Mouse (Mus musculus) hindbrain, postnatal 0 days (tissue): ENCODE results near the gene Ano6. TPM values are rescaled to one million over a fixed set of nuclear protein-coding genes. Genes with fewer than 3 reads are reported as not detected.

Source experiments
- ATAC-seq: fragments of 200-750 bp; cut with Nextera tagmentation; 2 replicates; pipeline ENCODE4 v1.8.0; 2017; ENCODE audit warnings: mild to moderate bottlenecking, moderate TSS enrichment, moderate library complexity
- DNase-seq: peaks from one replicate; pipeline ENCODE4 v3.0.0-alpha.2; 2015; ENCODE audit warnings: low spot score
- H3K27ac ChIP-seq: fragments of 300-500 bp; sonication (generic); 2 replicates; pipeline ENCODE4 v1.5.1; 2014; ENCODE audit warnings: mild to moderate bottlenecking
- H3K27me3 ChIP-seq: fragments of 300-500 bp; sonication (generic); 2 replicates; pipeline ENCODE4 v1.6.1; 2014; ENCODE audit warnings: low read length, mixed read lengths; ENCODE audit not compliant: insufficient read depth
- H3K36me3 ChIP-seq: fragments of 300-500 bp; sonication (generic); 2 replicates; pipeline ENCODE4 v1.6.1; 2014; ENCODE audit warnings: low read length, mixed read lengths; ENCODE audit not compliant: insufficient read depth
- H3K4me1 ChIP-seq: fragments of 300-500 bp; sonication (generic); 2 replicates; pipeline ENCODE4 v1.6.1; 2014; ENCODE audit warnings: antibody characterized with exemption, low read length, mixed read lengths; ENCODE audit not compliant: insufficient read depth
- H3K4me2 ChIP-seq: fragments of 300-500 bp; sonication (generic); 2 replicates; pipeline ENCODE4 v1.6.1; 2014; ENCODE audit warnings: low read depth, mild to moderate bottlenecking, low read length, moderate library complexity, mixed read lengths
- H3K4me3 ChIP-seq: fragments of 300-500 bp; sonication (generic); 2 replicates; pipeline ENCODE4 v1.5.1; 2014; ENCODE audit warnings: low read length
- H3K9ac ChIP-seq: fragments of 300-500 bp; sonication (generic); replicated peaks from 2 replicates; pipeline ENCODE4 v1.6.1; 2014; ENCODE audit warnings: mild to moderate bottlenecking, low read length, moderate library complexity, mixed read lengths
- H3K9me3 ChIP-seq: fragments of 300-500 bp; sonication (generic); 2 replicates; pipeline ENCODE4 v1.6.1; 2016; ENCODE audit warnings: low read length, mixed read lengths
- CTCF ChIP-seq: IDR thresholded peaks from 2 replicates; pipeline ENCODE4 v1.5.1; 2016; ENCODE audit warnings: antibody characterized with exemption, control low read depth, low read depth
- WGBS: fragments of 180-500 bp; shearing (Covaris S2); extraction: QIAGEN DNeasy Blood & Tissue Kit; methylation state at CpG from one replicate; pipeline ENCODE4 v1.1.7; 2014; 5-methylcytosine and 5-hydroxymethylcytosine counted together
- polyA plus RNA-seq: library from polyadenylated mRNA; unstranded; fragments of >200 nt; fragmentation: Nextera tagmentation; extraction: Ambion mirVana; gene quantifications from 2 replicates; pipeline ENCODE4 v1.2.1, GENCODE M21; 2015
- total RNA-seq: library from RNA; depleted of rRNA; stranded (reverse); fragments of >200 nt; gene quantifications from 2 replicates; pipeline ENCODE4 v1.2.3, GENCODE M21; 2014

Gene Ano6
- total and polyA plus RNA-seq, 2 experiments from 2014 or later = 19.2 to 34.3 TPM

GRCm38 (mm10) chr15:95865311-95866100 lies 74.9 kb downstream of the Ano6 start:
- no peak overlapping the region for H3K4me3 ChIP-seq
- 90% methylated on average over 17 of the region's 17 CpGs for WGBS
- no peak overlapping the region for H3K4me2 ChIP-seq
- no peaks in the 10 kb centered on the region for H3K4me1 ChIP-seq
- H3K9ac ChIP-seq = no peak overlapping the region
- ATAC-seq (no peak), DNase-seq (no peak)
- no peak overlapping the region for H3K27ac ChIP-seq
- H3K27me3 ChIP-seq = no peaks in the 10 kb centered on the region
- TF ChIP-seq CTCF = no peak
- no peaks in the 10 kb centered on the region for H3K9me3 ChIP-seq
- no peaks in the 10 kb centered on the region for H3K36me3 ChIP-seq

- Histone ChIP-seq H3K27ac (no peak overlapping the region), H3K4me3 (no peak overlapping the region), H3K36me3 (no peaks in the 10 kb centered on the region), H3K9me3 (no peaks in the 10 kb centered on the region), H3K9ac (no peak overlapping the region), H3K4me1 (no peaks in the 10 kb centered on the region), H3K4me2 (no peak overlapping the region), H3K27me3 (no peaks in the 10 kb centered on the region)
- DNase-seq (no peak), ATAC-seq (no peak)
- no peak for TF ChIP-seq CTCF
- 88% methylated on average over 4 of the region's 4 CpGs for WGBS
Observed at GRCm38 (mm10) chr15:95868172-95868571, 77.5 kb downstream of the Ano6 start.

DNA sequence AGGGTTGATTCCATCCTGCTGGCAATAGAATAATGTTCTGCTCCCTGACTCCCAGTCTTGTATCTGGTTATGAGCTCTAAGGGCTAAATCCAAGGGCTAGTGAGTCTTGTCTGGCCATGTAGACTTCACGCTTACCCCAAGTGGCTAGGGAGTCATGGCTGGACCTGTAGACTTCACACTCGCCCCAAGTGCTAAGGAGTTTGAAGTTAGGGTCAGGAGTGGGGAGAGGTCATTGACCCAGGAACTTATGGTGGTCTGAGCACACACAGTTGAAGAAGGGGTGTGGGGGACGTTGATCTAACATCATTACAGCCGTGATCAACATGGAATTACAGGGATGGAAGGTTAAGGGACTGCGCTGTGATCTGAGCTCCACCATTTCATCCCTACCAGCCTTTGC lies 79.0 kb downstream of the Ano6 start:
- TF ChIP-seq CTCF = no peak
- H3K36me3 ChIP-seq = no peaks in the 10 kb centered on the region
- DNase-seq (no peak), ATAC-seq (no peak)
- H3K4me2 ChIP-seq = no peak overlapping the region
- 92% methylated on average over 5 of the region's 5 CpGs for WGBS
- H3K4me3 ChIP-seq = no peak overlapping the region
- H3K9ac ChIP-seq = no peak overlapping the region
- no peaks in the 10 kb centered on the region for H3K9me3 ChIP-seq
- H3K27ac ChIP-seq = no peak overlapping the region
- no peaks in the 10 kb centered on the region for H3K27me3 ChIP-seq
- H3K4me1 ChIP-seq = no peaks in the 10 kb centered on the region

- Histone ChIP-seq H3K9me3 (no peaks in the 10 kb centered on the region), H3K9ac (no peak overlapping the region), H3K4me1 (no peaks in the 10 kb centered on the region), H3K4me2 (no peak overlapping the region), H3K27me3 (no peaks in the 10 kb centered on the region), H3K36me3 (no peaks in the 10 kb centered on the region), H3K27ac (no peak overlapping the region), H3K4me3 (no peak overlapping the region)
- DNase-seq (no peak), ATAC-seq (no peak)
- WGBS = 81% methylated on average over 15 of the region's 15 CpGs
- no peak for TF ChIP-seq CTCF
Observed at GRCm38 (mm10) chr15:95871631-95872030, 81.0 kb downstream of the Ano6 start.

GRCm38 (mm10) chr15:95872447-95872846 lies 81.8 kb downstream of the Ano6 start:
- no peak overlapping the region for H3K9ac ChIP-seq
- no peak overlapping the region for H3K4me2 ChIP-seq
- H3K4me1 ChIP-seq = no peaks in the 10 kb centered on the region
- WGBS = 90% methylated on average over 8 of the region's 8 CpGs
- H3K9me3 ChIP-seq = no peaks in the 10 kb centered on the region
- no peak for TF ChIP-seq CTCF
- H3K27me3 ChIP-seq = no peaks in the 10 kb centered on the region
- H3K4me3 ChIP-seq = no peak overlapping the region
- ATAC-seq (no peak), DNase-seq (no peak)
- H3K27ac ChIP-seq = no peak overlapping the region
- no peaks in the 10 kb centered on the region for H3K36me3 ChIP-seq

GRCm38 (mm10) chr15:95873276-95873675 lies 82.6 kb downstream of the Ano6 start:
- no peak for DNase-seq
- no peak for TF ChIP-seq CTCF
- WGBS = 53% methylated on average over 1 of the region's 1 CpGs
- no peak overlapping the region for H3K9ac ChIP-seq
- no peaks in the 10 kb centered on the region for H3K9me3 ChIP-seq
- no peak overlapping the region for H3K4me2 ChIP-seq
- H3K4me1 ChIP-seq = no peaks in the 10 kb centered on the region
- H3K27ac ChIP-seq = no peak overlapping the region
- H3K36me3 ChIP-seq = no peaks in the 10 kb centered on the region
- no peaks in the 10 kb centered on the region for H3K27me3 ChIP-seq
- ATAC-seq = no peak
- H3K4me3 ChIP-seq = no peak overlapping the region

DNA sequence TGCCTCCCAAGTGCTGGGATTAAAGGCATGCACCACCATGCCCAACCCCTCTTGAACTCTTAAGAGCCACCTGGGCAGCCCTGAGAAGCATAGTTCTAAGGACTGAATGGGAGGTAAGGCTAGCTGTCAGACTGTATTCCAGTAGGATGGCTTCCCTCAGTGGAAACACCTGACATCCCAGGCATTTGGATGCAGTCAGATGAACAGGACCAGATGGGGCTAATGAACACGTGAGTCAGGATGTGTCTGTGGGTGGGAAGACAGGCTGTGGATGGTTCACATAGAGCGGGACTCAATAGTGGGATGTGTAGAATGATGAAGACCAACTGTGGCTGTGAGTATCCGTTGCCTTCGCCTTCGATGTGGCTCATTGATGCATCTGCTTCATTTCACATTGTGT lies 83.6 kb downstream of the Ano6 start:
- no peak overlapping the region for H3K9ac ChIP-seq
- no peaks in the 10 kb centered on the region for H3K4me1 ChIP-seq
- no peak overlapping the region for H3K27ac ChIP-seq
- H3K36me3 ChIP-seq = no peaks in the 10 kb centered on the region
- TF ChIP-seq CTCF = no peak
- DNase-seq = no peak
- H3K9me3 ChIP-seq = no peaks in the 10 kb centered on the region
- no peak overlapping the region for H3K4me3 ChIP-seq
- H3K4me2 ChIP-seq = no peak overlapping the region
- no peaks in the 10 kb centered on the region for H3K27me3 ChIP-seq
- ATAC-seq = no peak
- WGBS = 86% methylated on average over 5 of the region's 5 CpGs
